Mouse (Mus musculus) hindbrain, embryonic 15.5 days (tissue): ENCODE results near the gene Spesp1. TPM values are rescaled to one million over a fixed set of nuclear protein-coding genes. Genes with fewer than 3 reads are reported as not detected.

ENCODE experiments used
- ATAC-seq: fragments of 200-750 bp; cut with Nextera tagmentation; 2 replicates; pipeline ENCODE4 v1.8.0; 2017; ENCODE audit warnings: low read depth, moderate number of reproducible peaks, moderate TSS enrichment; ENCODE audit not compliant: low FRiP score
- H3K27ac ChIP-seq: fragments of 300-500 bp; sonication (generic); replicated peaks from 2 replicates; pipeline ENCODE4 v1.5.1; 2015; ENCODE audit warnings: mild to moderate bottlenecking, inconsistent platforms
- H3K27me3 ChIP-seq: fragments of 300-500 bp; sonication (generic); 2 replicates; pipeline ENCODE4 v1.6.1; 2015; ENCODE audit warnings: control low read depth, inconsistent platforms
- H3K36me3 ChIP-seq: fragments of 300-500 bp; sonication (generic); 2 replicates; pipeline ENCODE4 v1.6.1; 2015; ENCODE audit warnings: control low read depth, inconsistent platforms
- H3K4me1 ChIP-seq: fragments of 300-500 bp; sonication (generic); replicated peaks from 2 replicates; pipeline ENCODE4 v1.6.1; 2015; ENCODE audit warnings: control low read depth, inconsistent platforms
- H3K4me2 ChIP-seq: fragments of 300-500 bp; sonication (generic); 2 replicates; pipeline ENCODE4 v1.6.1; 2015; ENCODE audit warnings: moderate library complexity, mild to moderate bottlenecking, inconsistent platforms
- H3K4me3 ChIP-seq: fragments of 300-500 bp; sonication (generic); 2 replicates; pipeline ENCODE4 v1.5.1; 2015; ENCODE audit warnings: mild to moderate bottlenecking, inconsistent platforms
- H3K9ac ChIP-seq: fragments of 300-500 bp; sonication (generic); 2 replicates; pipeline ENCODE4 v1.6.1; 2015; ENCODE audit warnings: inconsistent platforms
- H3K9me3 ChIP-seq: fragments of 300-500 bp; sonication (generic); 2 replicates; pipeline ENCODE4 v1.6.1; 2016; ENCODE audit warnings: control low read depth, inconsistent platforms
- WGBS: fragments of 180-500 bp; shearing (Covaris S2); methylation state at CpG from one replicate; pipeline ENCODE4 v1.1.7; 2015; 5-methylcytosine and 5-hydroxymethylcytosine counted together
- polyA plus RNA-seq: library from polyadenylated mRNA; unstranded; fragments of >200 nt; fragmentation: Nextera tagmentation; extraction: Ambion mirVana; gene quantifications from 2 replicates; pipeline ENCODE4 v1.2.1, GENCODE M21; 2015

Gene Spesp1
- polyA plus RNA-seq, 1 experiment from 2014 or later, result not detected

GRCm38 (mm10) chr9:62244612-62245010 is 37.4 kb downstream of the Spesp1 start:
- ATAC-seq, result no peak
- H3K4me2 ChIP-seq, result 0 out of 2 replicates have a peak overlapping the region, but pooled peaks have one; percentile 45
- H3K27ac ChIP-seq, result no peak overlapping the region
- no peaks in the 10 kb centered on the region for H3K9me3 ChIP-seq
- 38% methylated on average over 3 of the region's 3 CpGs for WGBS
- H3K9ac ChIP-seq, result no peak overlapping the region
- no peaks in the 10 kb centered on the region for H3K36me3 ChIP-seq
- H3K4me1 ChIP-seq, result peaks cover 24% of the 10 kb centered on the region
- no peaks in the 10 kb centered on the region for H3K27me3 ChIP-seq
- no peak overlapping the region for H3K4me3 ChIP-seq

DNA sequence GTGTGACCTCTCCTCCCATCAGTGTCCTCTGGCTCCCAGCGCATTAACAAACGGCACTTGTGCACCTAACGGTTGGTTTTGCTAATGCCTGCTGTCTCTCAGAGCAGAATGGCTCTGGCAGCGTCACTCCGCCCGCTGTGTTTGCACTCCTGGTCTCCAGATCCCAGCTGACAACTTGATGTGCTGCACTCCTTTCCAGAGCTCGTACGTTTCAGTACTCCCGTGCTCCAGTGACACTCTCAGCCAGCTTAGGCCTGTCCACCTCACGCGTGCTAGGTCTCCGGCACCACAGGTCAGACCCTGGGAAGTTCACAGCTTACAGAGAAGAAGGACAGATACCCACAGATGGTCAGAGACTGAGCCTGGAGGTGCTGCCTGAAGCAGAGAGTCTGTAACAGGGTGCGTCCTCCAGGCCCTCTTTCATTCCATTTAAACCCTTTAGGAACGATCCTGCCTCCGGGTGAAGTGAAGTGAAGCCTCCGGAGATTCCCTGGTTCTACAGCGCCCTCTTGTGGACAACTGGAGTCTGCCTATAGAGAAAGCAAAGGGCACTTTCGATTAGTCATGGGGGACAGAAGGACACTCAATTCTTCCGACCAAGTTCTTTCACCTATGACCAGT is 37.9 kb downstream of the Spesp1 start:
- H3K27ac ChIP-seq, result 0 out of 2 replicates have a peak overlapping the region, but pooled peaks have one; percentile 21
- H3K4me1 ChIP-seq, result peaks cover 24% of the 10 kb centered on the region
- no peak overlapping the region for H3K4me3 ChIP-seq
- H3K27me3 ChIP-seq, result no peaks in the 10 kb centered on the region
- ATAC-seq, result peak; percentile 75
- no peaks in the 10 kb centered on the region for H3K9me3 ChIP-seq
- WGBS, result 20% methylated on average over 19 of the region's 19 CpGs
- no peaks in the 10 kb centered on the region for H3K36me3 ChIP-seq
- peak overlapping the region; percentile 45 for H3K4me2 ChIP-seq
- H3K9ac ChIP-seq, result no peak overlapping the region

- no peak for ATAC-seq
- no peak overlapping the region for H3K27ac ChIP-seq
- H3K4me1 ChIP-seq, result peaks cover 22% of the 10 kb centered on the region
- no peak overlapping the region for H3K4me2 ChIP-seq
- H3K27me3 ChIP-seq, result no peaks in the 10 kb centered on the region
- WGBS, result 30% methylated on average over 10 of the region's 10 CpGs
- H3K36me3 ChIP-seq, result no peaks in the 10 kb centered on the region
- H3K4me3 ChIP-seq, result no peak overlapping the region
- H3K9me3 ChIP-seq, result no peaks in the 10 kb centered on the region
- H3K9ac ChIP-seq, result no peak overlapping the region
Observed at GRCm38 (mm10) chr9:62240036-62240435, 42.0 kb downstream of the Spesp1 start.

GRCm38 (mm10) chr9:62237381-62237980 is 44.5 kb downstream of the Spesp1 start:
- Histone ChIP-seq H3K4me2 (no peak overlapping the region), H3K9me3 (no peaks in the 10 kb centered on the region), H3K4me1 (peaks cover 13% of the 10 kb centered on the region), H3K36me3 (no peaks in the 10 kb centered on the region), H3K4me3 (no peak overlapping the region), H3K9ac (no peak overlapping the region), H3K27me3 (no peaks in the 10 kb centered on the region), H3K27ac (0 out of 2 replicates have a peak overlapping the region, but pooled peaks have one; percentile 8)
- ATAC-seq, result peak; percentile 19; the same call in 1 of the 2 replicates
- 50% methylated on average over 9 of the region's 9 CpGs for WGBS

- H3K9ac ChIP-seq, result no peak overlapping the region
- no peaks in the 10 kb centered on the region for H3K27me3 ChIP-seq
- H3K9me3 ChIP-seq, result no peaks in the 10 kb centered on the region
- no peak overlapping the region for H3K4me3 ChIP-seq
- 83% methylated on average over 2 of the region's 2 CpGs for WGBS
- no peak for ATAC-seq
- no peak overlapping the region for H3K27ac ChIP-seq
- no peaks in the 10 kb centered on the region for H3K36me3 ChIP-seq
- peaks cover 13% of the 10 kb centered on the region for H3K4me1 ChIP-seq
- no peak overlapping the region for H3K4me2 ChIP-seq
Observed at GRCm38 (mm10) chr9:62235501-62235900, 46.5 kb downstream of the Spesp1 start.

DNA sequence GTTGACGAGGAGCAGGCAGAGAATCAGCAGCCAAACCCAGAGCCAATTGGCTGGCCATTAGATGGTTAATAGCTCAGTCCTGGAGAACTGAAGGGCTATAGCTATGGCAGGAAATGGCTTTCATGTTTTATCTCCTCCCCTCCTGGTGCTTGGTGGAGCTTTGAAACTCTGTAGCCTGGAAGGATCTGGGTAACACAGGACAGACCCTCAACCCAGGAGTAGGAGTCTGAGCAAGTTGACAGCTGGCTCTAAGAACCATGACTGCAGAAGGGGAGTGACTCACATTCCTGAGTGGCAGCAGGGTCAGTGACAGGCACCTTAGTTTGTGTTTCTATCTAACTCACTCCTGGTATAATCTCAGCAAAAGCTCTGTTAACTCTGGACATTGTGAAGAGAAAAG is 49.4 kb downstream of the Spesp1 start:
- Histone ChIP-seq H3K27me3 (no peaks in the 10 kb centered on the region), H3K4me3 (no peak overlapping the region), H3K9ac (no peak overlapping the region), H3K9me3 (no peaks in the 10 kb centered on the region), H3K4me1 (peaks cover 6% of the 10 kb centered on the region), H3K36me3 (no peaks in the 10 kb centered on the region), H3K4me2 (no peak overlapping the region), H3K27ac (no peak overlapping the region)
- ATAC-seq, result no peak
- 53% methylated on average over 1 of the region's 1 CpGs for whole genome bisulfite sequencing

- Histone ChIP-seq H3K9ac (no peak overlapping the region), H3K27ac (no peak overlapping the region), H3K27me3 (no peaks in the 10 kb centered on the region), H3K4me1 (no peaks in the 10 kb centered on the region), H3K4me2 (no peak overlapping the region), H3K9me3 (no peaks in the 10 kb centered on the region), H3K36me3 (no peaks in the 10 kb centered on the region), H3K4me3 (no peak overlapping the region)
- ATAC-seq, result no peak
- WGBS, result 69% methylated on average over 3 of the region's 3 CpGs
Observed at GRCm38 (mm10) chr9:62231046-62231445, 51.0 kb downstream of the Spesp1 start.

- Histone ChIP-seq H3K4me3 (no peak overlapping the region), H3K4me2 (no peak overlapping the region), H3K4me1 (no peaks in the 10 kb centered on the region), H3K27me3 (no peaks in the 10 kb centered on the region), H3K27ac (no peak overlapping the region), H3K9ac (no peak overlapping the region), H3K36me3 (no peaks in the 10 kb centered on the region), H3K9me3 (no peaks in the 10 kb centered on the region)
- no peak for ATAC-seq
- WGBS, result 88% methylated on average over 2 of the region's 2 CpGs
Observed at GRCm38 (mm10) chr9:62229985-62230384, 52.0 kb downstream of the Spesp1 start.

GRCm38 (mm10) chr9:62222481-62222880 is 59.5 kb downstream of the Spesp1 start:
- Histone ChIP-seq H3K27me3 (no peaks in the 10 kb centered on the region), H3K4me2 (no peak overlapping the region), H3K36me3 (no peaks in the 10 kb centered on the region), H3K4me1 (0 out of 2 replicates have a peak, but pooled peaks cover 8% of the 10 kb centered on the region), H3K9ac (no peak overlapping the region), H3K4me3 (no peak overlapping the region), H3K9me3 (no peaks in the 10 kb centered on the region), H3K27ac (no peak overlapping the region)
- 5% methylated on average over 10 of the region's 10 CpGs for WGBS
- ATAC-seq, result no peak

DNA sequence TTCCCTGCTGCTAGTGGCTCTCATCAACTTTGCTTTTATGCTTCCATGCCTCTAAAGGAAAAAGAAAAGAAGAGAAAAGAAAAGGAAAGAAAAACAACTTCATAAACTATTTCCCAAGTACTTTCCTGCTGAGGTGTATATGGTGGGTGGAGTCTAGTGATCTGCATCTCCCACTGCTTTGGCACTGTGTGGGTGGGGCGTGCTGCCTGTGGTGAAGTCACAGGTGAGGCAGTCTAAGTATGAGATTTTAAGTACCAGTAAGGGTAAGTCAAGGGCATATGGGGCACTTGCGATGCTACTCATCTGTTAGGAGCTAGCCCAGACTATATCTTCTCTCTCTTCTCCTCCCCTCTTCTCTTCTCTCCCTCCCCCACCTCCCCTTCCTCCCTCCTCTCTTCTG is 60.0 kb downstream of the Spesp1 start:
- Histone ChIP-seq H3K4me2 (no peak overlapping the region), H3K9ac (no peak overlapping the region), H3K4me3 (no peak overlapping the region), H3K27me3 (no peaks in the 10 kb centered on the region), H3K36me3 (no peaks in the 10 kb centered on the region), H3K27ac (no peak overlapping the region), H3K9me3 (no peaks in the 10 kb centered on the region), H3K4me1 (0 out of 2 replicates have a peak, but pooled peaks cover 8% of the 10 kb centered on the region)
- ATAC-seq, result no peak
- 77% methylated on average over 2 of the region's 2 CpGs for WGBS
